In genomic region chr2:8676546-8676945, GRCm38 (mm10) we compare ENCODE assay signal across 8 mouse cellular contexts.
A peak's percentile ranks its signal among the peaks of the same experiment; 100 is the strongest.
DNase-seq lines count a peak whose midpoint lies in the region; ATAC-seq and TF ChIP-seq lines count a peak whose summit lies in the region.

No protein-coding gene starts in this region.

- H3K27me3 ChIP-seq in liver, adult 2 months (ENCODE audit: control insufficient read depth, insufficient read depth, low read length), result no peaks in the 10 kb centered on the region
- H3K27me3 ChIP-seq in liver, embryonic 12.5 days (replicated peaks), result no peaks in the 10 kb centered on the region

- no peak overlapping the region for H3K27ac ChIP-seq in liver, adult 2 months (replicated peaks; ENCODE audit: insufficient read depth, low read depth, low read length)
- no peak overlapping the region for H3K27ac ChIP-seq in liver, embryonic 12.5 days

- H3K9me3 ChIP-seq in liver, embryonic 12.5 days (replicated peaks), result no peaks in the 10 kb centered on the region

- H3K9ac ChIP-seq in liver, adult 2 months (ENCODE audit: low read depth, low read length), result no peak overlapping the region
- no peak overlapping the region for H3K9ac ChIP-seq in liver, embryonic 12.5 days

- no peaks in the 10 kb centered on the region for H3K4me1 ChIP-seq in liver, adult 2 months (ENCODE audit: control insufficient read depth, insufficient read depth, low read length)
- H3K4me1 ChIP-seq in liver, embryonic 12.5 days, result no peaks in the 10 kb centered on the region

- TF ChIP-seq POLR2A in liver, adult 2 months (IDR thresholded peaks at IDR 0.05; ENCODE audit: extremely low read depth, insufficient read depth, low read length), result no peak

- ATAC-seq in liver, embryonic 12.5 days, result no peak

- no peak overlapping the region for H3K4me2 ChIP-seq in liver, embryonic 12.5 days

- peak; percentile 3 for DNase-seq in adrenal gland, adult 2 months
- no peak for DNase-seq in adrenal gland, postnatal 4 days (ENCODE audit: low spot score in 2 of 2)
- DNase-seq in liver, adult 2 months (ENCODE audit: extremely low read depth, low read depth, low spot score), result peak; percentile 3
- peak; percentile 26 for DNase-seq in R1 (ENCODE audit: low read depth, low spot score)
- DNase-seq in kidney, postnatal 14 days, result peak; percentile 7
- peak; percentile 49 for DNase-seq in retina, postnatal 1 day
- DNase-seq in natural killer cell, adult 2 months (ENCODE audit: low spot score in 2 of 2), result no peak

- TF ChIP-seq CTCF in liver, adult 2 months (IDR thresholded peaks at IDR 0.05; ENCODE audit: low read depth, low read length), result peak; percentile 59

- no peak overlapping the region for H3K4me3 ChIP-seq in liver, adult 2 months (ENCODE audit: insufficient read depth, low read depth, low read length)
- H3K4me3 ChIP-seq in liver, embryonic 12.5 days, result no peak overlapping the region

- no peaks in the 10 kb centered on the region for H3K79me2 ChIP-seq in liver, adult 2 months (ENCODE audit: control insufficient read depth, insufficient read depth, low read length)

- WGBS in liver, adult 2 months, result 7% methylated on average over 4 of the region's 4 CpGs
- 7% methylated on average over 4 of the region's 4 CpGs for WGBS in liver, embryonic 12.5 days (ENCODE audit: insufficient replicate concordance)

- H3K36me3 ChIP-seq in liver, adult 2 months (ENCODE audit: control insufficient read depth, insufficient read depth, low read length), result no peaks in the 10 kb centered on the region
- no peaks in the 10 kb centered on the region for H3K36me3 ChIP-seq in liver, embryonic 12.5 days

Comparison
In these comparisons a context has a peak if more than half of its experiments do, and no peak if none do; other contexts are left out.
1. DNase-seq: peak in adrenal gland, adult 2 months (single experiment), liver, adult 2 months (single experiment), R1 (single experiment), kidney, postnatal 14 days (single experiment) and retina, postnatal 1 day (single experiment); none in adrenal gland, postnatal 4 days (0 of 2) and natural killer cell, adult 2 months (0 of 2).